Mouse (Mus musculus) embryonic facial prominence, embryonic 15.5 days (tissue): ENCODE results near the gene Kcnn4. TPM values are rescaled to one million over a fixed set of nuclear protein-coding genes. Genes with fewer than 3 reads are reported as not detected.

ENCODE experiments used
- ATAC-seq: fragments of 200-750 bp; cut with Nextera tagmentation; 2 replicates; pipeline ENCODE4 v1.8.0; 2017; ENCODE audit warnings: low read depth, moderate TSS enrichment; ENCODE audit not compliant: insufficient number of reproducible peaks, low FRiP score, low TSS enrichment
- H3K27ac ChIP-seq: fragments of 300-500 bp; sonication (generic); replicated peaks from 2 replicates; pipeline ENCODE4 v1.5.1; 2015; ENCODE audit warnings: mild to moderate bottlenecking, inconsistent platforms
- H3K27me3 ChIP-seq: fragments of 300-500 bp; sonication (generic); 2 replicates; pipeline ENCODE4 v1.6.1; 2015; ENCODE audit warnings: inconsistent platforms
- H3K36me3 ChIP-seq: fragments of 300-500 bp; sonication (generic); 2 replicates; pipeline ENCODE4 v1.6.1; 2015; ENCODE audit warnings: mild to moderate bottlenecking, inconsistent platforms
- H3K4me1 ChIP-seq: fragments of 300-500 bp; sonication (generic); 2 replicates; pipeline ENCODE4 v1.6.1; 2015; ENCODE audit warnings: inconsistent platforms
- H3K4me2 ChIP-seq: fragments of 300-500 bp; sonication (generic); replicated peaks from 2 replicates; pipeline ENCODE4 v1.6.1; 2015; ENCODE audit warnings: mild to moderate bottlenecking, inconsistent platforms
- H3K4me3 ChIP-seq: fragments of 300-500 bp; sonication (generic); replicated peaks from 2 replicates; pipeline ENCODE4 v1.5.1; 2015; ENCODE audit warnings: mild to moderate bottlenecking, inconsistent platforms
- H3K9ac ChIP-seq: fragments of 300-500 bp; sonication (generic); 2 replicates; pipeline ENCODE4 v1.6.1; 2015; ENCODE audit warnings: inconsistent platforms
- H3K9me3 ChIP-seq: fragments of 300-500 bp; sonication (generic); replicated peaks from 2 replicates; pipeline ENCODE4 v1.6.1; 2016; ENCODE audit warnings: inconsistent platforms
- WGBS: fragments of 180-500 bp; shearing (Covaris S2); methylation state at CpG from one replicate; pipeline ENCODE4 v1.1.7; 2015; 5-methylcytosine and 5-hydroxymethylcytosine counted together
- polyA plus RNA-seq: library from polyadenylated mRNA; unstranded; fragments of >200 nt; fragmentation: Nextera tagmentation; extraction: Ambion mirVana; gene quantifications from 2 replicates; pipeline ENCODE4 v1.2.1, GENCODE M21; 2015

Kcnn4 gene
- polyA plus RNA-seq, 1 experiment from 2014 or later: 3.1 TPM

GRCm38 (mm10) chr7:24343701-24344272 is 26.3 kb upstream of the Kcnn4 start:
- no peak overlapping the region for H3K4me3 ChIP-seq
- no peak overlapping the region for H3K4me2 ChIP-seq
- H3K36me3 ChIP-seq: no peaks in the 10 kb centered on the region
- no peak overlapping the region for H3K27ac ChIP-seq
- H3K27me3 ChIP-seq: no peaks in the 10 kb centered on the region
- H3K4me1 ChIP-seq: no peaks in the 10 kb centered on the region
- WGBS: 60% methylated on average over 7 of the region's 7 CpGs
- no peak overlapping the region for H3K9ac ChIP-seq
- H3K9me3 ChIP-seq: no peaks in the 10 kb centered on the region
- ATAC-seq: no peak

GRCm38 (mm10) chr7:24346444-24346843 is 23.6 kb upstream of the Kcnn4 start:
- Histone ChIP-seq H3K4me1 (no peaks in the 10 kb centered on the region), H3K36me3 (no peaks in the 10 kb centered on the region), H3K4me3 (no peak overlapping the region), H3K9ac (no peak overlapping the region), H3K9me3 (no peaks in the 10 kb centered on the region), H3K27me3 (no peaks in the 10 kb centered on the region), H3K27ac (no peak overlapping the region), H3K4me2 (no peak overlapping the region)
- no peak for ATAC-seq
- WGBS: 64% methylated on average over 5 of the region's 5 CpGs

DNA sequence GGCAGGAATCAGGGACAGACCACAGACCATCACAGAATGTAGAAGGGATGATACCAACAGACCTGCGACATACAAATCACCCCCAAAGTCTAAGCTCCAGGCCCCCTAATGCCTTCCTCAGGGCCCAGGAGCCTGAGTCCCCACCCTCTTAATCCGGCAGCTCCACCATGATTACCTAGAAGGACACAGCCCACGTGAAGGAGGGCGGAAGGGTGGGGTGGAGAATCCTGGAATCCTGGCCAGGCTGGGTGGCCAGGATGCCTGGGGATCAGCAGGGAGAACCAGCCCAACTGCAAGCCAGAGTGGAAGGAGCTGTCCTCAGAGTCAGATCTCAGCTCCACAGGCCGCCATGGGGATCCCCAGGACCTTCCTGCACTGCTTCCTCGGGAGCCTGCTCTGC is 21.2 kb upstream of the Kcnn4 start, which contains the start of gene Lypd5:
Gene Lypd5 (plus strand): TSS at position 301 of the 400 bp plus-strand sequence.
- no peak within 1 kb of the TSS for H3K4me2 ChIP-seq
- no peaks in the 10 kb centered on the region for H3K4me1 ChIP-seq
- no peak within 1 kb of the TSS for H3K27ac ChIP-seq
- 33% methylated on average over 6 of the region's 6 CpGs for WGBS
- no peak within 1 kb of the TSS for H3K9ac ChIP-seq
- no peaks in the 10 kb centered on the region for H3K9me3 ChIP-seq
- no peaks in the 10 kb centered on the region for H3K27me3 ChIP-seq
- H3K36me3 ChIP-seq: no peaks in the 10 kb centered on the region
- ATAC-seq: no peak
- H3K4me3 ChIP-seq: no peak within 1 kb of the TSS

DNA sequence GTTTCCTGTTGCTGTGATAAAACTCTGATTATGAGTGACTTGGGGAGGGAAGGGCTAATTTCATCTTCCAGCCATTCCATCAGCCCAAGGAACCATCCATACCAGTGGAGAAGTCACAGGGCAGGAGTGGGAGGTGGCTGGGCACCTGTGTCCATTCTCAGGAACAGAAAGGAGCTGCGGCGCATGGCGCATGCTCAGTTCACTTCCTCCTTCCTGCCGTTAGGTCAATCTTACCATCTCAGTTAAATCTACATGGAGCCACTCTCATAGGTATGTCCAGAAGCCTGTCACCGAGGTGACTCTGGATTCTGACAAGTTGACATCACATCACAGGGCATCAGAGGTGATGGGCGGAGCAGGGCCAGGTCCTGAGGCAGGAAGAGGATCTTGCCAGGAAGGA is 14.4 kb upstream of the Kcnn4 start:
- H3K27ac ChIP-seq: 0 out of 2 replicates have a peak overlapping the region, but pooled peaks have one; percentile 4
- H3K9me3 ChIP-seq: no peaks in the 10 kb centered on the region
- no peak overlapping the region for H3K9ac ChIP-seq
- no peaks in the 10 kb centered on the region for H3K4me1 ChIP-seq
- no peak for ATAC-seq
- H3K27me3 ChIP-seq: no peaks in the 10 kb centered on the region
- no peak overlapping the region for H3K4me3 ChIP-seq
- WGBS: 84% methylated on average over 6 of the region's 6 CpGs
- no peaks in the 10 kb centered on the region for H3K36me3 ChIP-seq
- no peak overlapping the region for H3K4me2 ChIP-seq

DNA sequence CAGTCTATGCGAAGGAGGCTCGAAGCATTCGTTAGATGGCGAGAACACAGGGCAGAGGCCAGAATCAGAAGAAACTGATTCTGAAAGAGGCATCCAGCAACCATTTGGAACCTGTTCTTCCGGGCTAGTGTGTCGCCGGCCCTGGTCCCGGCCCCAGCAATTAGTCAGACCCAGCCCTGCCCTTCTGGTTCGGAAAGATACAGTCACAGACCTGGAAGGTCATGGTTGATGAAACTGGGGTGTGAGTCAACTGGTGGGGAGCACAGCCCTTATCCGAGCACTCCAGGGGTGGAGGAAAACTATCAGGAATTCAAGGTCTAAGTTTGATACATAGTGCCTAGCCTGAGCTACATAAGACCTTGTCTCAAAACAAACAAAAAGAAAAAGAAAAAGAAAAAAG is 14.0 kb upstream of the Kcnn4 start:
- Histone ChIP-seq H3K4me2 (no peak overlapping the region), H3K27me3 (no peaks in the 10 kb centered on the region), H3K36me3 (no peaks in the 10 kb centered on the region), H3K9me3 (no peaks in the 10 kb centered on the region), H3K4me1 (no peaks in the 10 kb centered on the region), H3K27ac (no peak overlapping the region), H3K9ac (no peak overlapping the region), H3K4me3 (no peak overlapping the region)
- ATAC-seq: no peak
- whole genome bisulfite sequencing: 75% methylated on average over 10 of the region's 10 CpGs

- Histone ChIP-seq H3K4me2 (no peak overlapping the region), H3K27ac (no peak overlapping the region), H3K27me3 (no peaks in the 10 kb centered on the region), H3K36me3 (no peaks in the 10 kb centered on the region), H3K9me3 (no peaks in the 10 kb centered on the region), H3K4me3 (no peak overlapping the region), H3K9ac (no peak overlapping the region), H3K4me1 (no peaks in the 10 kb centered on the region)
- 53% methylated on average over 4 of the region's 4 CpGs for WGBS
- no peak for ATAC-seq
Observed at GRCm38 (mm10) chr7:24357899-24358298, 12.2 kb upstream of the Kcnn4 start.

DNA sequence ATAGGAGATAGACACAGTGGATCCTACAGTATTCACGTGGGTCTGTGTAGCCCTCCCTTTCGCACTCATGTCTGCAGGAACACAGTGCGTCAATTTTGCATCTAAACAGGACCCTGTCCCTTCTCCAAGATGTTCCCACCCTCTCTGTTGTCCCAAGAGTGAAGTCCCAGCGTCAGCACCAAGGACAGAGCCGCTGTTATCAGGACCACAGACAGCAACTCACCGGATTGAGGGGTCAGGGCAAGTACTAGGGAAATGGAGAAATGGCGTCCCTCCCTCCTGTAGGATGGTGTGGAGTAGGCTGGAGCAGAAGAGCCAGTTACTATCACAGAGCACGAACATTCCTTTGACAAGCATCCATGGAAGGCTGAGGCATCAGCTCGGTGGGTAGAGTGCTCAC is 10.8 kb upstream of the Kcnn4 start:
- 28% methylated on average over 9 of the region's 9 CpGs for WGBS
- H3K4me1 ChIP-seq: no peaks in the 10 kb centered on the region
- H3K4me2 ChIP-seq: no peak overlapping the region
- no peaks in the 10 kb centered on the region for H3K36me3 ChIP-seq
- H3K27me3 ChIP-seq: no peaks in the 10 kb centered on the region
- no peaks in the 10 kb centered on the region for H3K9me3 ChIP-seq
- H3K27ac ChIP-seq: no peak overlapping the region
- H3K9ac ChIP-seq: no peak overlapping the region
- ATAC-seq: no peak
- H3K4me3 ChIP-seq: no peak overlapping the region

DNA sequence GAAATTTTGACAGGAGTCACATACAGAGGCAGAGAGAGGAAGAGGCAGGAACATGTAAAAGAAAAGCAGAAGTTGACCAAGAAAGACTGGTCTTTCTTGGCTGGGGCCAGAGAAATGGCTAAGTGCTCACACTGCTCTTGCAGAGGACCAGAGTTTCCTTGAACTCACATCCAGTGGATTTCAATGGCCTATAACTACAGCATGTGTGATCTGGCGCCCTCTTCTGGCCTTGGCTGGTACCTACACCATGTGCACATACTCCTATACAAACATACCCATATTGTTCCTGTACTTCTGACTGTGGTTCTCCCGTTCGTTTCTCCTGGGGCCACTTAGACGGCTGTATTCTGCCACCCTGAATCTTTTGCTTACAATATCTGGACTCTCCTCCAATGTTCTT is 9.1 kb upstream of the Kcnn4 start:
- H3K4me2 ChIP-seq: no peak overlapping the region
- WGBS: 66% methylated on average over 4 of the region's 4 CpGs
- no peaks in the 10 kb centered on the region for H3K27me3 ChIP-seq
- no peaks in the 10 kb centered on the region for H3K36me3 ChIP-seq
- no peak overlapping the region for H3K4me3 ChIP-seq
- H3K9me3 ChIP-seq: no peaks in the 10 kb centered on the region
- H3K4me1 ChIP-seq: no peaks in the 10 kb centered on the region
- no peak for ATAC-seq
- no peak overlapping the region for H3K27ac ChIP-seq
- H3K9ac ChIP-seq: no peak overlapping the region

DNA sequence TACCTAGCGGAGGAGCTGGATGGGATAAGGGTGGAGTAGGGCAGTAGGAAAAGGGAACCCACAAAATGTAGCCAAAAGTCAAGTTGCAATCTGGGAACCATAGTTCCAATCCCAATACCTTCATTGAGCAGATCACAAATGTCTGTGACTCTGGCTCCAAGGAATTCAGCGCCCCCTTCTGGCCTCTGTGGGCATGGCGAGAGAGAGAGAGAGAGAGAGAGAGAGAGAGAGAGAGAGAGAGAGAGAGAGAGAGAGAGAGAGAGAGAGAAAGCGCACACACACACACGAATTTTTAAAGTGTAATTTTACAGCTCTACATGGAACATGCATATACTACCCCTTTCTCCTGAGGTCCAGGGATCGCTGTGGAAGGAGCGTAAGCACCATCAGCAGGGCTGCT is 6.8 kb upstream of the Kcnn4 start:
- Histone ChIP-seq H3K4me2 (no peak overlapping the region), H3K27me3 (no peaks in the 10 kb centered on the region), H3K9ac (no peak overlapping the region), H3K4me3 (no peak overlapping the region), H3K4me1 (no peaks in the 10 kb centered on the region), H3K27ac (no peak overlapping the region), H3K36me3 (no peaks in the 10 kb centered on the region), H3K9me3 (no peaks in the 10 kb centered on the region)
- ATAC-seq: no peak
- WGBS: 25% methylated on average over 7 of the region's 7 CpGs

- ATAC-seq: no peak; the same call in 1 of the 2 replicates
- no peak overlapping the region for H3K4me3 ChIP-seq
- WGBS: 19% methylated on average over 10 of the region's 10 CpGs
- H3K9ac ChIP-seq: no peak overlapping the region
- no peaks in the 10 kb centered on the region for H3K9me3 ChIP-seq
- no peak overlapping the region for H3K4me2 ChIP-seq
- H3K27me3 ChIP-seq: no peaks in the 10 kb centered on the region
- H3K27ac ChIP-seq: no peak overlapping the region
- peaks cover 3% of the 10 kb centered on the region for H3K4me1 ChIP-seq
- H3K36me3 ChIP-seq: no peaks in the 10 kb centered on the region
Observed at GRCm38 (mm10) chr7:24364827-24365226, 5.2 kb upstream of the Kcnn4 start.

- Histone ChIP-seq H3K4me2 (no peak overlapping the region), H3K4me3 (no peak overlapping the region), H3K9ac (no peak overlapping the region), H3K9me3 (no peaks in the 10 kb centered on the region), H3K36me3 (no peaks in the 10 kb centered on the region), H3K27ac (no peak overlapping the region), H3K4me1 (peaks cover 9% of the 10 kb centered on the region), H3K27me3 (no peaks in the 10 kb centered on the region)
- ATAC-seq: no peak; the same call in 1 of the 2 replicates
- 78% methylated on average over 5 of the region's 5 CpGs for whole genome bisulfite sequencing
Observed at GRCm38 (mm10) chr7:24365258-24366014, 4.6 kb upstream of the Kcnn4 start.
